Mouse (Mus musculus): ENCODE measurements around the gene Gm13283. TPM values are rescaled to one million over a fixed set of nuclear protein-coding genes. Genes with fewer than 3 reads are reported as not detected.

Gm13283 gene
- polyA plus RNA-seq, 1 experiment: 0.04 TPM

Other genes with a start within 250 kb of the Gm13283 start
- not detected in 2 replicates for gene Ifnb1, start 237.3 kb upstream of the Gm13283 start, polyA plus RNA-seq (2012; rRNA removed)
- not detected in 2 replicates for gene Ifna15, start 201.9 kb upstream of the Gm13283 start, polyA plus RNA-seq (2012; rRNA removed)
- not detected in 2 replicates for gene Ifna14, start 188.3 kb upstream of the Gm13283 start, polyA plus RNA-seq (2012; rRNA removed)
- gene Ifna9, start 167.7 kb upstream of the Gm13283 start, polyA plus RNA-seq (2012; rRNA removed): not detected in 2 replicates
- not detected in 2 replicates for gene Ifna12, start 156.7 kb upstream of the Gm13283 start, polyA plus RNA-seq (2012; rRNA removed)
- not detected in 2 replicates for gene C87499, start 125.7 kb upstream of the Gm13283 start, polyA plus RNA-seq (2012; rRNA removed)
- not detected in 2 replicates for gene Ifna13, start 115.7 kb upstream of the Gm13283 start, polyA plus RNA-seq (2012; rRNA removed)
- gene Ifna16, start 83.2 kb upstream of the Gm13283 start, polyA plus RNA-seq (2012; rRNA removed): not detected in 2 replicates
- gene Ifna2, start 76.2 kb upstream of the Gm13283 start, polyA plus RNA-seq (2012; rRNA removed): not detected in 2 replicates
- not detected in 2 replicates for gene Ifnab, start 68.8 kb upstream of the Gm13283 start, polyA plus RNA-seq (2012; rRNA removed)
- gene Gm26566, start 38.3 kb upstream of the Gm13283 start, polyA plus RNA-seq (2012; rRNA removed): 0.25 and 0.66 TPM in 2 replicates
- 40.0 and 42.0 TPM in 2 replicates for gene Klhl9, start 37.7 kb upstream of the Gm13283 start, polyA plus RNA-seq (2012; rRNA removed)
- not detected in 2 replicates for gene Gm13271, start 5.3 kb upstream of the Gm13283 start, polyA plus RNA-seq (2012; rRNA removed)
- 0.07 TPM in 1 of 2 replicates, not detected in the other for gene Gm13290, start 13.7 kb downstream of the Gm13283 start, polyA plus RNA-seq (2012; rRNA removed)
- not detected in 2 replicates for gene Gm13289, start 16.8 kb downstream of the Gm13283 start, polyA plus RNA-seq (2012; rRNA removed)
- not detected in 2 replicates for gene Gm13272, start 19.7 kb downstream of the Gm13283 start, polyA plus RNA-seq (2012; rRNA removed)
- gene Ifnz, start 22.0 kb downstream of the Gm13283 start, polyA plus RNA-seq (2012; rRNA removed): 0.12 TPM in 1 of 2 replicates, not detected in the other
- gene Gm13276, start 25.6 kb downstream of the Gm13283 start, polyA plus RNA-seq (2012; rRNA removed): not detected in 2 replicates
- gene Gm13277, start 28.5 kb downstream of the Gm13283 start, polyA plus RNA-seq (2012; rRNA removed): not detected in 2 replicates
- gene Gm13278, start 31.4 kb downstream of the Gm13283 start, polyA plus RNA-seq (2012; rRNA removed): not detected in 2 replicates
- not detected in 2 replicates for gene Gm13275, start 34.4 kb downstream of the Gm13283 start, polyA plus RNA-seq (2012; rRNA removed)
- not detected in 2 replicates for gene Gm13279, start 37.3 kb downstream of the Gm13283 start, polyA plus RNA-seq (2012; rRNA removed)
- gene Gm13285, start 39.5 kb downstream of the Gm13283 start, polyA plus RNA-seq (2012; rRNA removed): 0.07 TPM in 1 of 2 replicates, not detected in the other
- 0.15 TPM in 1 of 2 replicates, not detected in the other for gene Gm13287, start 43.1 kb downstream of the Gm13283 start, polyA plus RNA-seq (2012; rRNA removed)
- gene Gm13288, start 45.4 kb downstream of the Gm13283 start, polyA plus RNA-seq (2012; rRNA removed): 0.01 TPM in 1 of 2 replicates, not detected in the other
- not detected in 2 replicates for gene Ifna7, start 56.1 kb downstream of the Gm13283 start, polyA plus RNA-seq (2012; rRNA removed)
- not detected in 2 replicates for gene Ifna11, start 59.8 kb downstream of the Gm13283 start, polyA plus RNA-seq (2012; rRNA removed)
- gene Ifna6, start 67.3 kb downstream of the Gm13283 start, polyA plus RNA-seq (2012; rRNA removed): not detected in 2 replicates
- not detected in 2 replicates for gene Ifna5, start 75.4 kb downstream of the Gm13283 start, polyA plus RNA-seq (2012; rRNA removed)
- not detected in 2 replicates for gene Ifna4, start 81.7 kb downstream of the Gm13283 start, polyA plus RNA-seq (2012; rRNA removed)
- not detected in 2 replicates for gene Ifna1, start 90.0 kb downstream of the Gm13283 start, polyA plus RNA-seq (2012; rRNA removed)
- gene Ifne, start 120.1 kb downstream of the Gm13283 start, polyA plus RNA-seq (2012; rRNA removed): 0.48 and 0.80 TPM in 2 replicates